Mouse (Mus musculus): ENCODE measurements around the gene Cox15.

Cox15 gene

GRCm38 (mm10) chr19:43704211-43704610, 48.6 kb downstream of the Cox15 start:
- DNase-seq, result no peak

DNA sequence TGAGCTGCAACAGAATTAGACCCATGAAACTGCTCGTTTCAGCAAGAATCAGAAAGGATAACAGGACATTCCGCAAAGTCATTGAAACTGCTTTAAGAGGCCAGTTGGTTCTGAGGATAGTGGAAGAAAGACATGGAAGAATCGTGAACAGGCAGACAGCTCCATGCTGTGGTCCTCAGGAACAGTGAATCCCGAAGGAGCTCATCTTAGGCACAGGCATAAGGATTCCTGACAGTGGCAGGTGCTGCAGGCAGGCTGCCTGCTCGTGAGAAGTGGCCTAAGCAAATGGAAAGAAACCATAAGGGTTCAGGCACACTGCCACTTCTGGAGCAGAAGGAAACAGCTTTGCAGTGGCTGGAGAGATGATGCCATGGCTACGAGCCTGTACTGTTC, 53.0 kb downstream of the Cox15 start:
- DNase-seq, result no peak

DNA sequence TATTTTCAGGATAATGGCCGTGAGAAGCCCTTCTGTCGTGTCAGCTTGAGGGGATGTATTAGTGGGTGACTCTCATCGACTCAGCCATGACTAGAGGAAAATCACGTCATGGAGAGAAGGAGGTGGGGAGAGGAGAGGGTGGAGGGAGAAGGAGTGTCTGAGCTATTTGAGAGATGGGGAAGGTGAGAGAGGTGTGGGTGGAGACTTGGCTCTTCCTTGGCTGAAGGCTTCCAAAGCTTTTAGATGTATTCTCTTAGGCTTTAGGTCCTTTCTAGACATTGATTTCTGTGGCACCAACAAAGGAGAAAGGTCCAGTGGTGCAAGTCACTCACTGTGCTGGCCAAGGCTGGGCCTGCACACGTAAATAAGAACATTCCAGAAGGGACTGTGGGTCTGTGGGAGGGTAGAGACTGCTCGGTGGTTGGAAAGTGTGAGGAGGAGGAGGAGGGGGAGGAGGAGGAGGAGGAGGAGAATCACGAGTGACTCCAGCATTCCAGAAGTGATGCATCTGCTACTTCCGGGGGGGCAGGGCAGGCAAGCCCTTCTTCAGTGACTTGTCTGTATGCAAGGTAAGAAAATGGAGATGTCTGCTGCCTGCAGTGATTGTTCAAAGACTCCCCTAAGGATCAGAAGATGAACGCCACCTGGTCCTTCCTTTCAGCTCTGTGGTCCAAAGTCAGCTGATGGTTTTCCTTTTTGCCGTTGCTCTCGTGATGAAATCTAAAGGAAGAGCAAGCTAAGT, 53.6 kb downstream of the Cox15 start:
- no peak for DNase-seq

DNA sequence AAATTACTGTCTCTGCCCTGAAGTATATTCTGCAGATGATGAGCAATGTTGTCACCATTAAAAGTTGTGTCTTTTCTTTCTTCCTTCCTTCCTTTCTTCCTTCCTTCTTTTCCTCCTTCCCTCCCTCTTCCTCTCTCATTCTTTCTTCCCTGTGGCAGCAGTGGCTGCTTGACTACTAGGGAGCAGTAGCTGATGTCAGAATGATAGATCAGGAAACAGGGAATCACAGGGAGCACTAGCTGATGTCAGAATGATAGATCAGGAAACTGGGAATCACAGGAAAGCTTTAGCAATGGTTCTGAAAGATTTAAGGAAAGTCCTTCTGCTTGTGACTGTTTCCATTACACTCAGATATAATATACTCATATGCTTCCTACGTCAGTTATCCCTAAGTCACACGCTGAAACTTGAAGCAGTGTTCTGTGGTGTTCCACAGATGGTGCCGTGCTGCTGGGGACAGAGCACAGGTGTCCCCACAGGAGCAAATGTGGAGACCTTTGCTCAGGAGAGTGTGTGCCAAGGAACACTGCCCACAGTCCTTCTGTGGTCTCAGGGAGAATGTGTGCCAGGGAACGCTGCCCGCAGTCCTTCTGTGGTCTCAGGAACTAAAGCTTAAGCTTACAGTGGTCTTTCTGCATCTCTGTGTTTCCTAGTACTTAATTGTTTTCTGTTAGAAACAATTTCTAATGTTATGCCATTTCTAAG, 55.0 kb downstream of the Cox15 start:
- DNase-seq, result peak; percentile 43 to 55

DNA sequence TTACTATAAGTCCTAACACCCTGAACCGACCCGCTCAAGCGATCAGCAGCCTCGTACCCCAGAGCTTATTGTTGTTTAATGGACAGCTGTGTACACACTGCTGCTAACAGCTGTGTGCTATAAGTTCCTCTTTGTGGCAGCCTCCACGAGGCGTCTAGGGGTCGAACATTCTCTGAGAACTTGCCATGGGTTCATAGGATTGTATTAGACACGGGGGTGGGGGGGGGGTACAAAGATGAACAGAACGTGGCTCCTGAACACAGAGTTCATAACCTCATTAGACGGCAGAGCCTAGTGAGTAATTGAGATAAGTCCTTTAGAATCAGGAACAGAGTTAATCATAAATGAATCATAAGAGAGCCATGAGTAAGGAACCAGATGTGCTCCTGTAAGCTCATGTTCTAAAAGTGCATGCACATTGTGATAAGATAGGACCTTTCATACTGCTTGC, 57.3 kb downstream of the Cox15 start:
- no peak for DNase-seq

DNA sequence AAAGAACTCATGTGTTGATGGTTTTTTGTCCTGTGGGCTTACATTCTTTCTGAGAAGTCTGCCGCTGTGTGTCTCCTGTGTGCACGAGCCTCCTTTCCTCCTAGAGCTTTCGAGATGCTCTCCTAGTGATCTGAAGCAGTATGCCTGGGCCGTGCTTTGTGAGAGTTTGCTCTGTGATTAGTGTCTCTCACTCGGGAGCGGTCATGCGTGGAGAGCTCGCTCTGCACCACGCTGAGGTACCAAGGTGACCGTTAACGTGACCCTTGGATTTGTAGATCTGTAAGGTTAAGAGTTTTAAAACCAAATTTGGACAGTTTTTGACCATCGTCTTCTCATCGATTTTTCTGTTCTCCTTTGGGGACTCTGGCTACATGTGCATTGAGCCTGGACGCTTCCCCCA, 60.0 kb downstream of the Cox15 start:
- DNase-seq, result peak in 1 of 2 experiments; percentile 35

- peak; percentile 92 to 96 for DNase-seq
Observed at GRCm38 (mm10) chr19:43689419-43690246, 63.2 kb downstream of the Cox15 start, which contains the start of gene Entpd7. Entpd7 (plus strand) TSS chr19:43689672.

Data from cerebellum, postnatal 10 days (tissue).